Mouse (Mus musculus): ENCODE results near the gene Plekhm3. TPM values are rescaled to one million over a fixed set of nuclear protein-coding genes. Genes with fewer than 3 reads are reported as not detected.

Gene Plekhm3
- polyA plus RNA-seq, 1 experiment from 2014 or later: 10.4 TPM

- 61% methylated on average over 4 of the region's 4 CpGs for WGBS
- ATAC-seq (ENCODE audit: insufficient number of reproducible peaks, insufficient read depth, low FRiP score, low read depth): no peak
- no peak overlapping the region for H3K9ac ChIP-seq (replicated peaks; ENCODE audit: low read depth, low read length)
- H3K9me3 ChIP-seq (ENCODE audit: control insufficient read depth, low read depth, low read length): no peaks in the 10 kb centered on the region
- H3K36me3 ChIP-seq (ENCODE audit: control insufficient read depth, insufficient read depth, low read length): no peaks in the 10 kb centered on the region
- no peak overlapping the region for H3K4me2 ChIP-seq (replicated peaks; ENCODE audit: low read depth, low read length)
- H3K27ac ChIP-seq (ENCODE audit: low read length): no peak overlapping the region
- no peaks in the 10 kb centered on the region for H3K4me1 ChIP-seq (ENCODE audit: control insufficient read depth, insufficient read depth, low read length)
- no peaks in the 10 kb centered on the region for H3K27me3 ChIP-seq (ENCODE audit: control insufficient read depth, insufficient read depth, low read length)
- H3K4me3 ChIP-seq (ENCODE audit: low read depth, low read length): no peak overlapping the region
Measured at GRCm38 (mm10) chr1:64903415-64903814, 53.2 kb downstream of the Plekhm3 start.

GRCm38 (mm10) chr1:64902804-64903203 lies 53.8 kb downstream of the Plekhm3 start:
- ATAC-seq (ENCODE audit: insufficient number of reproducible peaks, insufficient read depth, low FRiP score, low read depth): no peak

GRCm38 (mm10) chr1:64899763-64900162 lies 56.9 kb downstream of the Plekhm3 start:
- no peak overlapping the region for H3K9ac ChIP-seq (replicated peaks; ENCODE audit: low read depth, low read length)
- ATAC-seq (ENCODE audit: insufficient number of reproducible peaks, insufficient read depth, low FRiP score, low read depth): no peak
- no peaks in the 10 kb centered on the region for H3K4me1 ChIP-seq (ENCODE audit: control insufficient read depth, insufficient read depth, low read length)
- H3K36me3 ChIP-seq (ENCODE audit: control insufficient read depth, insufficient read depth, low read length): no peaks in the 10 kb centered on the region
- 83% methylated on average over 3 of the region's 3 CpGs for WGBS
- H3K27ac ChIP-seq (ENCODE audit: low read length): no peak overlapping the region
- H3K27me3 ChIP-seq (ENCODE audit: control insufficient read depth, insufficient read depth, low read length): no peaks in the 10 kb centered on the region
- H3K4me3 ChIP-seq (ENCODE audit: low read depth, low read length): no peak overlapping the region
- no peaks in the 10 kb centered on the region for H3K9me3 ChIP-seq (ENCODE audit: control insufficient read depth, low read depth, low read length)
- H3K4me2 ChIP-seq (replicated peaks; ENCODE audit: low read depth, low read length): no peak overlapping the region

More at GRCm38 (mm10) chr1:64902804-64903203, 53.8 kb downstream of the Plekhm3 start:
- Histone ChIP-seq H3K4me3 (ENCODE audit: low read depth, low read length) (no peak overlapping the region), H3K9me3 (ENCODE audit: control insufficient read depth, low read depth, low read length) (no peaks in the 10 kb centered on the region), H3K27me3 (ENCODE audit: control insufficient read depth, insufficient read depth, low read length) (no peaks in the 10 kb centered on the region), H3K9ac (replicated peaks; ENCODE audit: low read depth, low read length) (no peak overlapping the region), H3K4me2 (replicated peaks; ENCODE audit: low read depth, low read length) (no peak overlapping the region), H3K27ac (ENCODE audit: low read length) (no peak overlapping the region), H3K4me1 (ENCODE audit: control insufficient read depth, insufficient read depth, low read length) (no peaks in the 10 kb centered on the region), H3K36me3 (ENCODE audit: control insufficient read depth, insufficient read depth, low read length) (no peaks in the 10 kb centered on the region)
- 36% methylated on average over 2 of the region's 2 CpGs for WGBS

- no peak for ATAC-seq (ENCODE audit: insufficient number of reproducible peaks, insufficient read depth, low FRiP score, low read depth)
- H3K36me3 ChIP-seq (ENCODE audit: control insufficient read depth, insufficient read depth, low read length): no peaks in the 10 kb centered on the region
- WGBS: 93% methylated on average over 2 of the region's 2 CpGs
- no peaks in the 10 kb centered on the region for H3K4me1 ChIP-seq (ENCODE audit: control insufficient read depth, insufficient read depth, low read length)
- no peak overlapping the region for H3K27ac ChIP-seq (ENCODE audit: low read length)
- no peaks in the 10 kb centered on the region for H3K27me3 ChIP-seq (ENCODE audit: control insufficient read depth, insufficient read depth, low read length)
- H3K4me2 ChIP-seq (replicated peaks; ENCODE audit: low read depth, low read length): no peak overlapping the region
- no peak overlapping the region for H3K4me3 ChIP-seq (ENCODE audit: low read depth, low read length)
- no peaks in the 10 kb centered on the region for H3K9me3 ChIP-seq (ENCODE audit: control insufficient read depth, low read depth, low read length)
- no peak overlapping the region for H3K9ac ChIP-seq (replicated peaks; ENCODE audit: low read depth, low read length)
Measured at GRCm38 (mm10) chr1:64897485-64897884, 59.1 kb downstream of the Plekhm3 start.

GRCm38 (mm10) chr1:64893806-64894205 lies 62.8 kb downstream of the Plekhm3 start:
- H3K4me3 ChIP-seq (ENCODE audit: low read depth, low read length): no peak overlapping the region
- H3K4me2 ChIP-seq (replicated peaks; ENCODE audit: low read depth, low read length): no peak overlapping the region
- no peak overlapping the region for H3K27ac ChIP-seq (ENCODE audit: low read length)
- H3K27me3 ChIP-seq (ENCODE audit: control insufficient read depth, insufficient read depth, low read length): no peaks in the 10 kb centered on the region
- no peak overlapping the region for H3K9ac ChIP-seq (replicated peaks; ENCODE audit: low read depth, low read length)
- 86% methylated on average over 7 of the region's 7 CpGs for WGBS
- ATAC-seq (ENCODE audit: insufficient number of reproducible peaks, insufficient read depth, low FRiP score, low read depth): no peak
- no peaks in the 10 kb centered on the region for H3K9me3 ChIP-seq (ENCODE audit: control insufficient read depth, low read depth, low read length)
- no peaks in the 10 kb centered on the region for H3K4me1 ChIP-seq (ENCODE audit: control insufficient read depth, insufficient read depth, low read length)
- no peaks in the 10 kb centered on the region for H3K36me3 ChIP-seq (ENCODE audit: control insufficient read depth, insufficient read depth, low read length)

GRCm38 (mm10) chr1:64891332-64891731 lies 65.3 kb downstream of the Plekhm3 start:
- Histone ChIP-seq H3K4me1 (ENCODE audit: control insufficient read depth, insufficient read depth, low read length) (no peaks in the 10 kb centered on the region), H3K9ac (replicated peaks; ENCODE audit: low read depth, low read length) (no peak overlapping the region), H3K9me3 (ENCODE audit: control insufficient read depth, low read depth, low read length) (no peaks in the 10 kb centered on the region), H3K4me3 (ENCODE audit: low read depth, low read length) (no peak overlapping the region), H3K27ac (ENCODE audit: low read length) (no peak overlapping the region), H3K36me3 (ENCODE audit: control insufficient read depth, insufficient read depth, low read length) (no peaks in the 10 kb centered on the region), H3K27me3 (ENCODE audit: control insufficient read depth, insufficient read depth, low read length) (no peaks in the 10 kb centered on the region), H3K4me2 (replicated peaks; ENCODE audit: low read depth, low read length) (no peak overlapping the region)
- 91% methylated on average over 4 of the region's 4 CpGs for WGBS
- ATAC-seq (ENCODE audit: insufficient number of reproducible peaks, insufficient read depth, low FRiP score, low read depth): no peak

GRCm38 (mm10) chr1:64887502-64888203 lies 69.0 kb downstream of the Plekhm3 start:
- no peak overlapping the region for H3K9ac ChIP-seq (replicated peaks; ENCODE audit: low read depth, low read length)
- no peak overlapping the region for H3K27ac ChIP-seq (ENCODE audit: low read length)
- H3K4me3 ChIP-seq (ENCODE audit: low read depth, low read length): no peak overlapping the region
- no peak overlapping the region for H3K4me2 ChIP-seq (replicated peaks; ENCODE audit: low read depth, low read length)
- WGBS: 53% methylated on average over 2 of the region's 2 CpGs
- no peaks in the 10 kb centered on the region for H3K9me3 ChIP-seq (ENCODE audit: control insufficient read depth, low read depth, low read length)
- ATAC-seq (ENCODE audit: insufficient number of reproducible peaks, insufficient read depth, low FRiP score, low read depth): no peak
- peaks cover 13% of the 10 kb centered on the region for H3K4me1 ChIP-seq (ENCODE audit: control insufficient read depth, insufficient read depth, low read length)
- H3K36me3 ChIP-seq (ENCODE audit: control insufficient read depth, insufficient read depth, low read length): no peaks in the 10 kb centered on the region
- H3K27me3 ChIP-seq (ENCODE audit: control insufficient read depth, insufficient read depth, low read length): no peaks in the 10 kb centered on the region

GRCm38 (mm10) chr1:64886718-64887117 lies 69.9 kb downstream of the Plekhm3 start:
- no peak for ATAC-seq (ENCODE audit: insufficient number of reproducible peaks, insufficient read depth, low FRiP score, low read depth)
- Histone ChIP-seq H3K36me3 (ENCODE audit: control insufficient read depth, insufficient read depth, low read length) (no peaks in the 10 kb centered on the region), H3K4me3 (ENCODE audit: low read depth, low read length) (no peak overlapping the region), H3K4me2 (replicated peaks; ENCODE audit: low read depth, low read length) (no peak overlapping the region), H3K27ac (ENCODE audit: low read length) (no peak overlapping the region), H3K4me1 (ENCODE audit: control insufficient read depth, insufficient read depth, low read length) (peaks cover 13% of the 10 kb centered on the region), H3K9me3 (ENCODE audit: control insufficient read depth, low read depth, low read length) (no peaks in the 10 kb centered on the region), H3K27me3 (ENCODE audit: control insufficient read depth, insufficient read depth, low read length) (no peaks in the 10 kb centered on the region), H3K9ac (replicated peaks; ENCODE audit: low read depth, low read length) (no peak overlapping the region)
- WGBS: 87% methylated on average over 6 of the region's 6 CpGs

- H3K4me1 ChIP-seq (ENCODE audit: control insufficient read depth, insufficient read depth, low read length): peaks cover 13% of the 10 kb centered on the region
- H3K9ac ChIP-seq (replicated peaks; ENCODE audit: low read depth, low read length): no peak overlapping the region
- 52% methylated on average over 3 of the region's 3 CpGs for WGBS
- no peaks in the 10 kb centered on the region for H3K27me3 ChIP-seq (ENCODE audit: control insufficient read depth, insufficient read depth, low read length)
- no peak for ATAC-seq (ENCODE audit: insufficient number of reproducible peaks, insufficient read depth, low FRiP score, low read depth)
- H3K27ac ChIP-seq (ENCODE audit: low read length): 0 out of 2 replicates have a peak overlapping the region, but pooled peaks have one; percentile 18
- H3K36me3 ChIP-seq (ENCODE audit: control insufficient read depth, insufficient read depth, low read length): no peaks in the 10 kb centered on the region
- no peak overlapping the region for H3K4me3 ChIP-seq (ENCODE audit: low read depth, low read length)
- H3K9me3 ChIP-seq (ENCODE audit: control insufficient read depth, low read depth, low read length): no peaks in the 10 kb centered on the region
- no peak overlapping the region for H3K4me2 ChIP-seq (replicated peaks; ENCODE audit: low read depth, low read length)
Measured at GRCm38 (mm10) chr1:64885328-64885727, 71.3 kb downstream of the Plekhm3 start.
